Comparison of ENCODE assay signal across 24 mouse cellular contexts in genomic region chr19:30091644-30092295, GRCm38 (mm10).
DNase-seq lines count a peak whose midpoint lies in the region; ATAC-seq and TF ChIP-seq lines count a peak whose summit lies in the region.
"Had no signal": no experiment of that assay in that cellular context is flagged by ENCODE, and none has a peak within 500 bp of the region (broad histone marks: within the 10 kb centered on the region; RNA-seq: fewer than 3 reads in every experiment).

No protein-coding gene starts in this region.

- H3K9ac ChIP-seq in forebrain, embryonic 13.5 days, result no peak overlapping the region
- H3K9ac ChIP-seq in forebrain, postnatal 0 days, result no peak overlapping the region
- H3K9ac ChIP-seq in hindbrain, embryonic 16.5 days (ENCODE audit: low read depth, low read length), result no peak overlapping the region
- H3K9ac ChIP-seq: embryonic facial prominence, embryonic 15.5 days; hindbrain, embryonic 12.5 days had no signal

- 77% methylated on average over 12 of the region's 12 CpGs for WGBS in forebrain, embryonic 13.5 days
- 94% methylated on average over 12 of the region's 12 CpGs for WGBS in forebrain, embryonic 10.5 days
- 39% methylated on average over 12 of the region's 12 CpGs for WGBS in forebrain, postnatal 0 days
- WGBS in hindbrain, embryonic 16.5 days, result 80% methylated on average over 12 of the region's 12 CpGs

- peaks cover 89% of the 10 kb centered on the region for H3K36me3 ChIP-seq in forebrain, embryonic 13.5 days (ENCODE audit: poor library complexity, severe bottlenecking)
- H3K36me3 ChIP-seq in forebrain, embryonic 10.5 days (replicated peaks), result peaks cover 100% of the 10 kb centered on the region
- H3K36me3 ChIP-seq in forebrain, postnatal 0 days (ENCODE audit: insufficient read depth), result peaks cover 46% of the 10 kb centered on the region
- peaks cover 18% of the 10 kb centered on the region for H3K36me3 ChIP-seq in hindbrain, embryonic 16.5 days (ENCODE audit: control insufficient read depth, insufficient read depth, low read length)

- H3K4me3 ChIP-seq in forebrain, embryonic 13.5 days, result no peak overlapping the region
- H3K4me3 ChIP-seq in forebrain, embryonic 10.5 days, result no peak overlapping the region
- no peak overlapping the region for H3K4me3 ChIP-seq in layer of hippocampus, adult 2 months
- no peak overlapping the region for H3K4me3 ChIP-seq in forebrain, postnatal 0 days (ENCODE audit: low read depth, low read length)
- H3K4me3 ChIP-seq in hindbrain, embryonic 16.5 days (ENCODE audit: low read length), result no peak overlapping the region
- H3K4me3 ChIP-seq: embryonic facial prominence, embryonic 15.5 days; erythroblast, embryonic 14.5 days; heart, embryonic 10.5 days; hindbrain, embryonic 12.5 days had no signal

- no peak overlapping the region for H3K4me2 ChIP-seq in forebrain, embryonic 13.5 days
- no peak overlapping the region for H3K4me2 ChIP-seq in forebrain, postnatal 0 days (ENCODE audit: low read depth)
- H3K4me2 ChIP-seq in hindbrain, embryonic 16.5 days (ENCODE audit: low read length), result no peak overlapping the region
- H3K4me2 ChIP-seq: embryonic facial prominence, embryonic 15.5 days; hindbrain, embryonic 12.5 days had no signal

- H3K4me1 ChIP-seq in forebrain, embryonic 13.5 days, result peaks cover 7% of the 10 kb centered on the region; the same call in 1 of the 2 replicates
- H3K4me1 ChIP-seq in forebrain, embryonic 10.5 days, result peaks cover 16% of the 10 kb centered on the region
- no peaks in the 10 kb centered on the region for H3K4me1 ChIP-seq in forebrain, postnatal 0 days (ENCODE audit: insufficient read depth)
- H3K4me1 ChIP-seq in hindbrain, embryonic 16.5 days (ENCODE audit: control insufficient read depth, insufficient read depth, low read depth, low read length), result no peaks in the 10 kb centered on the region
- H3K4me1 ChIP-seq: heart, embryonic 10.5 days; hindbrain, embryonic 12.5 days had no signal

- no peak for DNase-seq in forebrain, embryonic 10.5 days (ENCODE audit: extremely low spot score, low spot score)
- no peak for DNase-seq in layer of hippocampus, adult 2 months (ENCODE audit: low spot score in 2 of 2)
- no peak for DNase-seq in layer of hippocampus, adult 11-12 months (ENCODE audit: low spot score)
- peak; percentile 32 for DNase-seq in Muller cell, postnatal 12 days (ENCODE audit: inconsistent ontology term)
- peak; percentile 58 for DNase-seq in forebrain, postnatal 0 days
- DNase-seq: adrenal gland, postnatal 14 days; B cell, adult 2 months; cerebellum, adult 8-10 months; cerebellum, postnatal 14 days; embryo, embryonic 11 days; gastrocnemius, postnatal 10 days; heart, adult 18-20 months; heart, postnatal 10 days; heart, postnatal 4 days; kidney, adult 11 months had no signal

- no peak for TF ChIP-seq CTCF in layer of hippocampus, adult 2 months (conservative IDR thresholded peaks at IDR 0.05)
- no peak for TF ChIP-seq CTCF in forebrain, postnatal 0 days (IDR thresholded peaks at IDR 0.05; ENCODE audit: low read depth)

- peak; percentile 55; the same call in 1 of the 2 replicates for ATAC-seq in forebrain, embryonic 13.5 days
- peak; percentile 75 for ATAC-seq in forebrain, postnatal 0 days
- no peak for ATAC-seq in hindbrain, embryonic 16.5 days
- ATAC-seq: CD4-positive, CD25-positive, alpha-beta regulatory T cell, adult 4 months; hindbrain, postnatal 0 days had no signal

- H3K27me3 ChIP-seq in forebrain, embryonic 13.5 days, result no peaks in the 10 kb centered on the region
- no peaks in the 10 kb centered on the region for H3K27me3 ChIP-seq in forebrain, embryonic 10.5 days (ENCODE audit: poor library complexity, severe bottlenecking)
- H3K27me3 ChIP-seq in forebrain, postnatal 0 days (ENCODE audit: insufficient read depth, low read length), result no peaks in the 10 kb centered on the region
- H3K27me3 ChIP-seq in hindbrain, embryonic 16.5 days (replicated peaks; ENCODE audit: control insufficient read depth, insufficient read depth, low read length), result no peaks in the 10 kb centered on the region
- H3K27me3 ChIP-seq: embryonic facial prominence, embryonic 15.5 days; hindbrain, embryonic 12.5 days had no signal

- H3K9me3 ChIP-seq in forebrain, embryonic 13.5 days (replicated peaks), result no peaks in the 10 kb centered on the region
- no peaks in the 10 kb centered on the region for H3K9me3 ChIP-seq in forebrain, embryonic 10.5 days
- no peaks in the 10 kb centered on the region for H3K9me3 ChIP-seq in forebrain, postnatal 0 days (ENCODE audit: low read length)
- no peaks in the 10 kb centered on the region for H3K9me3 ChIP-seq in hindbrain, embryonic 16.5 days (ENCODE audit: control insufficient read depth, low read length)
- H3K9me3 ChIP-seq: embryonic facial prominence, embryonic 15.5 days; G1E; heart, embryonic 10.5 days; hindbrain, embryonic 12.5 days had no signal

- no peak overlapping the region; the same call in 1 of the 2 replicates for H3K27ac ChIP-seq in forebrain, embryonic 13.5 days
- no peak overlapping the region for H3K27ac ChIP-seq in forebrain, embryonic 10.5 days
- H3K27ac ChIP-seq in layer of hippocampus, adult 2 months, result peak overlapping the region; percentile 65
- peak overlapping the region; percentile 51 for H3K27ac ChIP-seq in forebrain, postnatal 0 days (ENCODE audit: low read depth, low read length)
- H3K27ac ChIP-seq in hindbrain, embryonic 16.5 days (ENCODE audit: low read depth, low read length), result no peak overlapping the region
- H3K27ac ChIP-seq: embryonic facial prominence, embryonic 15.5 days; heart, embryonic 10.5 days; hindbrain, embryonic 12.5 days; hindbrain, postnatal 0 days had no signal

Comparison
In these comparisons a context has a peak if more than half of its experiments do, and no peak if none do; other contexts are left out.
1. H3K27ac ChIP-seq: peak in layer of hippocampus, adult 2 months (single experiment) and forebrain, postnatal 0 days (single experiment); none in forebrain, embryonic 13.5 days (single experiment), forebrain, embryonic 10.5 days (single experiment) and hindbrain, embryonic 16.5 days (single experiment).
2. DNase-seq: peak in Muller cell, postnatal 12 days (single experiment) and forebrain, postnatal 0 days (single experiment); none in forebrain, embryonic 10.5 days (single experiment), layer of hippocampus, adult 2 months (0 of 2) and layer of hippocampus, adult 11-12 months (single experiment).